Mouse (Mus musculus) small intestine, adult 2 months (tissue): ENCODE results near the gene Stxbp6. TPM values are rescaled to one million over a fixed set of nuclear protein-coding genes. Genes with fewer than 3 reads are reported as not detected.

Experiments used
- H3K27ac ChIP-seq: fragments of 200-500 bp; 2 replicates; pipeline ENCODE4 v1.5.1; 2012; ENCODE audit warnings: low read depth, low read length, control low read depth, inconsistent platforms; ENCODE audit not compliant: insufficient read depth
- H3K27me3 ChIP-seq: fragments of 200-500 bp; 2 replicates; pipeline ENCODE4 v1.6.1; 2012; ENCODE audit warnings: mild to moderate bottlenecking, moderate library complexity, low read length, inconsistent platforms; ENCODE audit not compliant: control insufficient read depth, insufficient read depth
- H3K36me3 ChIP-seq: fragments of 200-500 bp; 2 replicates; pipeline ENCODE4 v1.6.1; 2012; ENCODE audit warnings: mild to moderate bottlenecking, low read length, control low read depth, inconsistent platforms; ENCODE audit not compliant: control insufficient read depth, insufficient read depth
- H3K4me1 ChIP-seq: fragments of 200-500 bp; 2 replicates; pipeline ENCODE4 v1.6.1; 2012; ENCODE audit warnings: low read length, inconsistent platforms, mixed read lengths; ENCODE audit not compliant: control insufficient read depth, insufficient read depth, insufficient read length
- H3K4me3 ChIP-seq: fragments of 200-500 bp; 2 replicates; pipeline ENCODE4 v1.5.1; 2012; ENCODE audit warnings: low read depth, mild to moderate bottlenecking, control low read depth, inconsistent platforms, low read length, moderate library complexity
- CTCF ChIP-seq: fragments of 200-500 bp; IDR thresholded peaks from 2 replicates; pipeline ENCODE4 v1.5.1; 2012; ENCODE audit warnings: low read depth, mild to moderate bottlenecking, control low read depth, inconsistent platforms, low read length, moderate library complexity, mixed read lengths; ENCODE audit not compliant: insufficient replicate concordance, insufficient read length; ENCODE audit errors: extremely low read depth
- POLR2A ChIP-seq: fragments of 200-500 bp; IDR thresholded peaks from 2 replicates; pipeline ENCODE4 v1.6.1; 2012; ENCODE audit warnings: low read depth, mild to moderate bottlenecking, control low read depth, inconsistent platforms, low read length, moderate library complexity
- WGBS: fragments of 180-500 bp; shearing (Covaris S2); methylation state at CpG from one replicate; pipeline ENCODE4 v1.1.7; 2018; 5-methylcytosine and 5-hydroxymethylcytosine counted together
- polyA plus RNA-seq: library from polyadenylated mRNA; depleted of rRNA; stranded (reverse); fragments of >200 nt; gene quantifications from 2 replicates; pipeline ENCODE4 v1.2.3, GENCODE M21; 2012

Gene Stxbp6
- polyA plus RNA-seq, 1 experiment, result 3.1 TPM

DNA sequence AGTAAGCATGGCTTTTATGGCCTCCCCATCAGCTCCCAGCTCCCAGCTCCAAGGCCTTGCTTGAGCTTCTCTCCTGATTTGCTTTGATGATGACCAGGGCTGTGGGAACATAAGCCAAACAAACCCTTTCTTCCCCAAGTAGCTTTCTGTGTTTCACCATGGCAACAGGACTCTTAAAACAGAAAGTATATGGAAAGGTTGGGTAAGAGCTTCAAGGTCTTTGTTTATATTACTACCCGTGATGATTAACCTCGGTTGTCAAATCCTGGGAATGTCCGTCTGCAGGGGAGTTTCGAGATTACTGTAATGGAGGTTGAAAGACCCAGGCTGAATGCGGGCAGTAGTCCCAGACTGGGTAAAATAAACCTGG, 6.2 kb upstream of the Stxbp6 start:
- Histone ChIP-seq H3K27me3 (no peaks in the 10 kb centered on the region), H3K36me3 (no peaks in the 10 kb centered on the region), H3K4me3 (no peak overlapping the region), H3K27ac (no peak overlapping the region), H3K4me1 (peaks cover 3% of the 10 kb centered on the region)
- no peak for TF ChIP-seq POLR2A
- no peak for TF ChIP-seq CTCF
- 40% methylated on average over 5 of the region's 5 CpGs for WGBS

DNA sequence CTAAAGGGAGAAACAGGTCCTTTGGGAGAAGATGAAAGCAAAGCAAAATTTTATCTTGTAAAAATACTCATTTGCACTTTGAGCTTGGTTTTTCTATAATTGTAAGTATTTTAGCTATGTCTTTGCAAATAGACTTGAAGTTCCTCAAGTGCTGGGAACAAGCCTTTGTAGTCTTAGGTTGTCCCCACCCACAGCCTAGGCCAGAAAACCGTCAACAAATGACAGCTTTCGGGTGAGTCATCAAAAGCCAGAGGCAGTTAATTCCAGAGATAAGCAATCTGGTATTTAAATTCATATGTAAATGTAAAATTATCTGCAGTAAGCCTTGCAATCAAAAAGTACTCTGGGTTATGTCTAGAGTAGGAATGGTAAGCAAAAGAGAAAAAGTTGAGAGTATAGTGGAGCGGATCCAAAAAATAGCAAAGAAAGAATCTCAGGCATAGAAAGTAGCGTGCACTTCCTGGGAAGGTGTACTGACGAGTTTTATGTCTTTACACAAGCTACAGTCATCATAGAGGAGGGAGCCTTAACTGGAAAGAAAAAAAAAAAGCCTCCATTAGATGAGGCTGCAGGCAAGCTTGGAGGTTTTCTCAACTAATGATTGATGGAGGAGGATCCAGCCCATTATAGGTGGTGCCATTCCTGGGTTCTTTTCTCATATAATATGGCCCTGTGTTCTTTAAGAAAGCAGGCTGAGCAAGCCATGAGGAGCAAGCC, 5.7 kb upstream of the Stxbp6 start:
- H3K4me3 ChIP-seq, result no peak overlapping the region
- no peak overlapping the region for H3K27ac ChIP-seq
- peaks cover 7% of the 10 kb centered on the region for H3K4me1 ChIP-seq
- no peak for TF ChIP-seq CTCF
- TF ChIP-seq POLR2A, result no peak
- no peaks in the 10 kb centered on the region for H3K36me3 ChIP-seq
- no peaks in the 10 kb centered on the region for H3K27me3 ChIP-seq
- WGBS, result 47% methylated on average over 5 of the region's 5 CpGs

DNA sequence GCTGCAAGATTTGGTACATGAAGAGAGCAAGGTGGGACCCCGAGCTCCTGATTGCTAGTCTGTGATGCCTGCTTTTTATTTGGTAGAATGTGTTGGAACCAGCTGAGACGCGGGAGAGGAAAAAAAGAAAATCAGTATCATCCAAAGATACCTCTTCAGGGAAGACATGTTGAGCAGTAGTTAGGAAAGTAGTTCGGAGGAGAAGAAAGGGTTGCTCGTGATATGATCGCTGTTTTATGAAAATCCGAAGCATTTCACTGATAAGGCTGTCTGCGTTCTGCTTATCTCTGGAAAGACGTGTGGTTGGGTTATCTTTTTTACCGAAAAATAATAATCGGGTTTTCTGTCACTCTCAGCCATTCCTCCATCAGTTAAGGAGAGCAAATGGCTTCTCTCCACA, 1.1 kb upstream of the Stxbp6 start:
- Histone ChIP-seq H3K27me3 (no peaks in the 10 kb centered on the region; the same call in 1 of the 2 replicates), H3K36me3 (no peaks in the 10 kb centered on the region), H3K4me3 (no peak overlapping the region), H3K4me1 (peaks cover 6% of the 10 kb centered on the region; the same call in 1 of the 2 replicates), H3K27ac (no peak overlapping the region)
- 30% methylated on average over 11 of the region's 11 CpGs for WGBS
- TF ChIP-seq POLR2A (no peak), CTCF (no peak)

DNA sequence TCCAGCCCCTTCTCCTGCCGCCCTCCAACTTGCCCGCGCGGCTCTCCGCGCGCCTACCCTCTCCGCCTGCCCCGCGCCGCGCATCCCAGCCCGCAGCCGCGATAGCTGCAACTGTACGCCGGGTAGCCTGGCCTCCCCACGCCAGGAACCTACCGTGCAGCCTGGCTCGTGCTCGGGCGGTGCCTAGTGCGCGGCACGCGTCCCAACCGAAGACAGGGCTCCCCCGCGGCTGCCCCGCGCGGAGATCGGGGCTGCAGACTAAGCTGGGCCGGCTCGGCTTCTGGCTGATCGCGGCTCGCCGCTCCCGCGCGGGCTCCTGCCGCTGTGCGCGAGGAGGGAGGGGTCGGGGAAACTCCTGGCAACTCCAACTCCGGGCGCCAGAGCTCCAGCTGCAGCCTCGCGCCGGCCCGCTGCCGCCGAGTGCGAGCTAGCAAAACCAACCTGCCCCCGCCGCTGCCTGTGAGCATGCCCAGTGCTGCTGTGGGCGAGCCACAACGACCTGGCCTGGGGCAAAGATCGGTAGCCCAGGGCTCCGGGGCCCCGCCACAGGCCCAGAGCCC, 387 bp downstream of the Stxbp6 start:
- no peak for TF ChIP-seq CTCF
- TF ChIP-seq POLR2A, result peak; percentile 53
- H3K36me3 ChIP-seq, result no peaks in the 10 kb centered on the region
- H3K4me1 ChIP-seq, result peaks cover 6% of the 10 kb centered on the region; the same call in 1 of the 2 replicates
- H3K27me3 ChIP-seq, result no peaks in the 10 kb centered on the region; the same call in 1 of the 2 replicates
- H3K4me3 ChIP-seq, result peak overlapping the region; percentile 75
- peak overlapping the region; percentile 73 for H3K27ac ChIP-seq
- under 1% methylated on average over 62 of the region's 62 CpGs for WGBS

DNA sequence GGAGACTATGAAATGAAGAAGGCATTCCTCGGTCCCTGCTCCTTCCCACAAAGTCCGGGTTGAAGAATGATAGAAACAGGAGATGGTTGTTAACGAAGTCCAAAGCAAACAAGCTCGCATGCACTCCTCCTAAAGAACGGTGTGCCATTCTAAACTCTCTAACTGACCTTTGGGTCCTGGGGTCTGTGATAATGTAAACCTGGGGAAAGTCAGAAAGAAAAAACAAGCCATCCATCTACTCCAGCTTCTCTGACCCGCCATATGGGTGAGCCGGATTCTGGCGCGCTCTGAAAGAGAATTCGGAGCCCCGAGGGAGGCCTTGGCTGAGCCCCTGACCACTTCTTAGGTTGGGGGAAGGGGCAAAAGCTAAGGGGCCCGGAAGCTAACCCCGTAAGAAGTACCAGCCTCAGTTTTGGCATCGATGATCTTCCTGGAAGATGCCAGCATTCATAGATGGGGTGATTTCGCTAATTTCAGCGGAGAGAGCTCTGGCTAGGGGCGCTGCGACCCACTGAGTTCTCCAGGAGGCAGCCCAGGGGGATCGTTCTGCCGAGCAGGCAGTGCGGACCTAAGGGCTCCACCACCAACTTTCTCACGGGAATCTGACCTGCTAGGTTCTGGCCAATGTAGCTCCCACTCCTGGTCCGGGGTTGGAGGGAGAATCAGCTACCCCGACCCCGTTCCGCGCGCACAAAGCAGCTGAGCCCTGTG, 1.0 kb downstream of the Stxbp6 start:
- H3K36me3 ChIP-seq, result no peaks in the 10 kb centered on the region
- no peaks in the 10 kb centered on the region; the same call in 1 of the 2 replicates for H3K27me3 ChIP-seq
- H3K27ac ChIP-seq, result 0 out of 2 replicates have a peak overlapping the region, but pooled peaks have one; percentile 3
- WGBS, result 3% methylated on average over 28 of the region's 28 CpGs
- TF ChIP-seq POLR2A, result no peak
- no peak for TF ChIP-seq CTCF
- H3K4me1 ChIP-seq, result peaks cover 6% of the 10 kb centered on the region; the same call in 1 of the 2 replicates
- H3K4me3 ChIP-seq, result peak overlapping the region; percentile 75

DNA sequence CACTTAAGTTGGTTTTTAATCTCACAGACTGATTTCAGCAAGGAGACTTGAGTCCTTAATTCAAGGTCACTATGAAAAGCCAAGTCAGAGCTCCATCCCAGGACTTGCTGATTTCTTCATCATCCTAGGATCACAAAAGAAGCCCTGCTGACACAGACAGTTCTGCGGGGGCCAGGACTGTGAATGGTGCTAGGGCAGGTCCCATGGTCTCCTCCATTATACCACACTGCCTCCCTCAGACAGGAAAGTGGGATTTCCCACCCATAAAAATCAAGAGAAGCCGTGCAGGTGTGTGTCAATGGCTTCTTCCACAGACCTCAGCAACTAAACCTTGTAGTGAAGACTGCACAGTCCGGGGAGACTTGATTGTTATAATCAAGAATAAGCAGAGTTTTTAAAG, 2.3 kb downstream of the Stxbp6 start:
- no peak overlapping the region for H3K4me3 ChIP-seq
- no peaks in the 10 kb centered on the region for H3K36me3 ChIP-seq
- no peak for TF ChIP-seq CTCF
- TF ChIP-seq POLR2A, result no peak
- no peak overlapping the region for H3K27ac ChIP-seq
- 85% methylated on average over 3 of the region's 3 CpGs for WGBS
- H3K27me3 ChIP-seq, result no peaks in the 10 kb centered on the region; the same call in 1 of the 2 replicates
- H3K4me1 ChIP-seq, result peaks cover 6% of the 10 kb centered on the region; the same call in 1 of the 2 replicates

DNA sequence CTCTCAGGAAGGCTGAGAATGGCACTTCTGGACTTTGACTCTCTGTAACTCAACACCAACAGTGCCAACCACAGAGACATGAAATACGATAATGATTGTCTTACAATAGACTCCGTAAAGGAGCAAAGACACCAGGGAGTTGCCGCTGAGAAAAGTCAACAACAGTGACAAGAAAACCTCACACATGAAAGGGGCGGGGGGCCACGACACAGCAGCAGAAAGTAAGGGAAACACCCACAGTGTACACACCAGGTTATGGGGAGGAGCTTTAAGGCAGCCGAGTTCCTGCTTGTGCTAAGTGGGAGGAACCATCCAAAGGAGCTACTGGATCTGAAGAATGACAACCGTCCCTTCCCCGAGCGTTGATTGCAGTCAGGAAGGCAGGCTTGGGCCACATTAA, 4.3 kb downstream of the Stxbp6 start:
- TF ChIP-seq CTCF (no peak), POLR2A (no peak)
- Histone ChIP-seq H3K27me3 (no peaks in the 10 kb centered on the region; the same call in 1 of the 2 replicates), H3K27ac (peak overlapping the region; percentile 48; the same call in 1 of the 2 replicates), H3K36me3 (no peaks in the 10 kb centered on the region), H3K4me3 (peak overlapping the region; percentile 62), H3K4me1 (peaks cover 2% of the 10 kb centered on the region; the same call in 1 of the 2 replicates)
- 17% methylated on average over 9 of the region's 9 CpGs for WGBS
